Mouse (Mus musculus) lung, embryonic 15.5 days (tissue): ENCODE data around the gene Olfr20. TPM values are rescaled to one million over a fixed set of nuclear protein-coding genes. Genes with fewer than 3 reads are reported as not detected.

Experiments used
- ATAC-seq: fragments of 200-750 bp; cut with Nextera tagmentation; 2 replicates; pipeline ENCODE4 v1.8.0; 2017; ENCODE audit warnings: moderate number of reproducible peaks, borderline replicate concordance; ENCODE audit not compliant: low FRiP score, low TSS enrichment; ENCODE audit errors: extremely low read depth
- H3K27ac ChIP-seq: fragments of 300-500 bp; sonication (generic); 2 replicates; pipeline ENCODE4 v1.5.1; 2015; ENCODE audit warnings: moderate library complexity, mild to moderate bottlenecking, inconsistent platforms
- H3K27me3 ChIP-seq: fragments of 300-500 bp; sonication (generic); 2 replicates; pipeline ENCODE4 v1.6.1; 2015; ENCODE audit warnings: inconsistent platforms
- H3K36me3 ChIP-seq: fragments of 300-500 bp; sonication (generic); 2 replicates; pipeline ENCODE4 v1.6.1; 2015; ENCODE audit warnings: inconsistent platforms
- H3K4me1 ChIP-seq: fragments of 300-500 bp; sonication (generic); 2 replicates; pipeline ENCODE4 v1.6.1; 2015; ENCODE audit warnings: inconsistent platforms
- H3K4me2 ChIP-seq: fragments of 300-500 bp; sonication (generic); 2 replicates; pipeline ENCODE4 v1.6.1; 2015; ENCODE audit warnings: inconsistent platforms, mild to moderate bottlenecking, moderate library complexity
- H3K4me3 ChIP-seq: fragments of 300-500 bp; sonication (generic); 2 replicates; pipeline ENCODE4 v1.5.1; 2015; ENCODE audit warnings: mild to moderate bottlenecking, inconsistent platforms
- H3K9ac ChIP-seq: fragments of 300-500 bp; sonication (generic); 2 replicates; pipeline ENCODE4 v1.6.1; 2015; ENCODE audit warnings: inconsistent platforms
- H3K9me3 ChIP-seq: fragments of 300-500 bp; sonication (generic); 2 replicates; pipeline ENCODE4 v1.6.1; 2016; ENCODE audit warnings: inconsistent platforms
- WGBS: fragments of 180-500 bp; shearing (Covaris S2); methylation state at CpG from one replicate; pipeline ENCODE4 v1.1.7; 2015; 5-methylcytosine and 5-hydroxymethylcytosine counted together
- polyA plus RNA-seq: library from polyadenylated mRNA; unstranded; fragments of >200 nt; fragmentation: Nextera tagmentation; extraction: Ambion mirVana; gene quantifications from 2 replicates; pipeline ENCODE4 v1.2.1, GENCODE M21; 2015

The Olfr20 gene
- polyA plus RNA-seq, 1 experiment from 2014 or later, result not detected

GRCm38 (mm10) chr11:73395374-73395773 is 44.8 kb downstream of the Olfr20 start:
- no peak for ATAC-seq
- WGBS, result 64% methylated on average over 4 of the region's 4 CpGs

GRCm38 (mm10) chr11:73399514-73399913 is 48.9 kb downstream of the Olfr20 start, which contains the start of gene Olfr1:
TSS of gene Olfr1 (minus strand) at chr11:73399614.
- Histone ChIP-seq H3K9me3 (no peaks in the 10 kb centered on the region), H3K4me2 (no peak within 1 kb of the TSS), H3K27ac (no peak within 1 kb of the TSS), H3K36me3 (no peaks in the 10 kb centered on the region), H3K4me3 (no peak within 1 kb of the TSS), H3K9ac (no peak within 1 kb of the TSS), H3K4me1 (no peaks in the 10 kb centered on the region), H3K27me3 (no peaks in the 10 kb centered on the region)
- ATAC-seq, result no peak

More at GRCm38 (mm10) chr11:73395374-73395773, 44.8 kb downstream of the Olfr20 start:
- Histone ChIP-seq H3K27ac (no peak overlapping the region), H3K4me3 (no peak overlapping the region), H3K4me2 (no peak overlapping the region), H3K36me3 (no peaks in the 10 kb centered on the region), H3K27me3 (no peaks in the 10 kb centered on the region), H3K4me1 (no peaks in the 10 kb centered on the region), H3K9ac (no peak overlapping the region), H3K9me3 (no peaks in the 10 kb centered on the region)

Other genes starting within 250 kb of the Olfr20 start
- 20.7 and 21.0 TPM in 2 replicates for gene Haspin, start 212.5 kb upstream of the Olfr20 start, polyA plus RNA-seq
- 0.21 and 0.25 TPM in 2 replicates for gene P2rx5, start 190.4 kb upstream of the Olfr20 start, polyA plus RNA-seq
- 119 and 126 TPM in 2 replicates for gene Emc6, start 173.7 kb upstream of the Olfr20 start, polyA plus RNA-seq
- 270 and 276 TPM in 2 replicates for gene Tax1bp3, start 173.7 kb upstream of the Olfr20 start, polyA plus RNA-seq
- gene Ctns, start 151.7 kb upstream of the Olfr20 start, polyA plus RNA-seq, result 12.8 and 13.5 TPM in 2 replicates
- gene Shpk, start 151.3 kb upstream of the Olfr20 start, polyA plus RNA-seq, result 1.6 TPM in 2 replicates
- 0.09 TPM in 1 of 2 replicates, not detected in the other for gene Trpv1, start 116.5 kb upstream of the Olfr20 start, polyA plus RNA-seq
- 0.03 and 0.10 TPM in 2 replicates for gene Trpv3, start 83.4 kb upstream of the Olfr20 start, polyA plus RNA-seq
- gene Aspa, start 21.2 kb upstream of the Olfr20 start, polyA plus RNA-seq, result 1.3 and 1.4 TPM in 2 replicates
- gene Gm49340, start 21.0 kb upstream of the Olfr20 start, polyA plus RNA-seq, result 0.05 TPM in 1 of 2 replicates, not detected in the other
- not detected in 2 replicates for gene Spata22, start 21.0 kb upstream of the Olfr20 start, polyA plus RNA-seq
- not detected in 2 replicates for gene Olfr376, start 20.5 kb downstream of the Olfr20 start, polyA plus RNA-seq
- gene Olfr1, start 48.8 kb downstream of the Olfr20 start, polyA plus RNA-seq, result not detected in 2 replicates
- not detected in 2 replicates for gene Olfr378, start 77.7 kb downstream of the Olfr20 start, polyA plus RNA-seq
- not detected in 2 replicates for gene Olfr380, start 106.7 kb downstream of the Olfr20 start, polyA plus RNA-seq
- not detected in 2 replicates for gene Olfr381, start 140.8 kb downstream of the Olfr20 start, polyA plus RNA-seq
- not detected in 2 replicates for gene Olfr382, start 166.4 kb downstream of the Olfr20 start, polyA plus RNA-seq
- gene Olfr385, start 242.2 kb downstream of the Olfr20 start, polyA plus RNA-seq, result not detected in 2 replicates
- gene Olfr384, start 247.8 kb downstream of the Olfr20 start, polyA plus RNA-seq, result not detected in 2 replicates